Mouse (Mus musculus): ENCODE data around the gene Shkbp1.

DNA sequence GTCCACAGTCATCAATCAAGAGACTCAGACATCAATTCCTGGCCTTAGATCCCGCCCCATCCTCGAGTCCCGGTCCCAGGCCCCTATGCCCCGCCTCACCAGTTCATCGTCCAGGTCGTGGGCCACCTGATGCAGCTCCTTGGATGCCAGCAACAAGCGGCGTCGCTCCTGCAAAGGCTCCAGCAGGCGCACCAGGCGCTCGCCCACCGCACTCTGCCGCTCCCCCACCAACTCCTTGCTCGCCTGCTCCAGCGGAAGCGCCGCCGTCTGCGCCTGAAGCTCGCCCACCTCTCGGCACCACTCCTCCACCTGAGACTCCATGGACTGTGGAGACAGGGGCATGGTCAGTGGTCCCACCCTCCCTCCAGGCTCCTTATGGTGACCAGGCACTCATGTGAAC, 19.5 kb upstream of the Shkbp1 start:
- TF ChIP-seq POLR2A (IDR thresholded peaks at IDR 0.05; ENCODE audit: low read depth, low read length) (no peak), RCOR1 (conservative IDR thresholded peaks at IDR 0.05; ENCODE audit: low read depth, low read length) (no peak)

All from CH12.LX (cell line).